ENCODE assay signal across 23 mouse cellular contexts in genomic region chr12:32975501-32975900, GRCm38 (mm10).
"Had no signal": no experiment of that assay in that cellular context is flagged by ENCODE, and none has a peak within 500 bp of the region (broad histone marks: within the 10 kb centered on the region; RNA-seq: fewer than 3 reads in every experiment).

No protein-coding gene starts in this region.

- DNase-seq: forebrain, postnatal 0 days; gastrocnemius, postnatal 14 days; gastrocnemius, postnatal 36 days; heart, adult 18-20 months; heart, postnatal 10 days; kidney, adult 11 months; kidney, adult 2 months; kidney, adult 9 months; kidney, postnatal 14 days; kidney, postnatal 36 days; layer of hippocampus, adult 9-11 months; layer of hippocampus, postnatal 36 days; left cerebral cortex, postnatal 4 days had no signal

- H3K4me1 ChIP-seq: forebrain, embryonic 15.5 days; heart, embryonic 10.5 days; heart, embryonic 12.5 days; hindbrain, embryonic 13.5 days; hindbrain, embryonic 15.5 days; kidney, embryonic 15.5 days; limb, embryonic 13.5 days had no signal

- H3K9ac ChIP-seq: forebrain, embryonic 15.5 days; forebrain, postnatal 0 days; heart, embryonic 12.5 days; hindbrain, embryonic 13.5 days; hindbrain, embryonic 15.5 days; kidney, embryonic 15.5 days; limb, embryonic 13.5 days had no signal

- H3K4me3 ChIP-seq: forebrain, embryonic 15.5 days; heart, embryonic 10.5 days; heart, embryonic 12.5 days; hindbrain, embryonic 13.5 days; hindbrain, embryonic 15.5 days; kidney, embryonic 15.5 days; limb, embryonic 13.5 days had no signal

- H3K9me3 ChIP-seq: forebrain, embryonic 15.5 days; heart, embryonic 10.5 days; heart, embryonic 12.5 days; hindbrain, embryonic 13.5 days; hindbrain, embryonic 15.5 days; kidney, embryonic 15.5 days; limb, embryonic 13.5 days had no signal

- H3K27ac ChIP-seq: forebrain, embryonic 15.5 days; heart, embryonic 10.5 days; hindbrain, embryonic 13.5 days; hindbrain, embryonic 15.5 days; hindbrain, postnatal 0 days; kidney, embryonic 15.5 days; kidney, postnatal 0 days; limb, embryonic 13.5 days had no signal

- H3K4me2 ChIP-seq: forebrain, embryonic 15.5 days; heart, embryonic 12.5 days; hindbrain, embryonic 13.5 days; hindbrain, embryonic 15.5 days; kidney, embryonic 15.5 days; limb, embryonic 13.5 days had no signal

- ATAC-seq: forebrain, embryonic 15.5 days; forebrain, postnatal 0 days; hindbrain, postnatal 0 days; intestine, embryonic 16.5 days had no signal

- H3K27me3 ChIP-seq: forebrain, embryonic 15.5 days; heart, embryonic 12.5 days; hindbrain, embryonic 13.5 days; hindbrain, embryonic 15.5 days; kidney, embryonic 15.5 days; limb, embryonic 13.5 days had no signal
